Mouse (Mus musculus): Measurements from ENCODE around the gene Ormdl2.

- TF ChIP-seq EP300 (IDR thresholded peaks at IDR 0.05; ENCODE audit: low read depth): no peak
- TF ChIP-seq CTCF (IDR thresholded peaks at IDR 0.05; ENCODE audit: low read depth): no peak
These were observed 17.0 kb downstream of the Ormdl2 start, which contains the start of gene Tmem198b for GRCm38 (mm10) chr10:128804271-128805091.

Measured in liver, postnatal 0 days (tissue).